Mouse (Mus musculus): ENCODE measurements at regions not wholly inside any gene's neighbourhood (a gene's known extent, or its start where the extent isn't known, plus 50 kb on each side); places are given as distances from the start of the nearest gene placed in this dataset.
A peak's percentile ranks its signal among the peaks of the same experiment; 100 is the strongest.

- no peak for DNase-seq (ENCODE audit: low spot score in 2 of 2)
Observed at GRCm38 (mm10) chr4:17160500-17160899, 2444.8 kb upstream of the Gm12353 start.

GRCm38 (mm10) chr4:17163581-17163980, 2441.7 kb upstream of the Gm12353 start:
- DNase-seq (ENCODE audit: low spot score in 2 of 2), result no peak

GRCm38 (mm10) chr4:17208746-17209145, 2396.5 kb upstream of the Gm12353 start:
- no peak for DNase-seq (ENCODE audit: low spot score in 2 of 2)

- no peak for DNase-seq (ENCODE audit: low spot score in 2 of 2)
Observed at GRCm38 (mm10) chr4:17239853-17240252, 2365.4 kb upstream of the Gm12353 start.

GRCm38 (mm10) chr4:17240314-17240713, 2364.9 kb upstream of the Gm12353 start:
- no peak for DNase-seq (ENCODE audit: low spot score in 2 of 2)

- DNase-seq (ENCODE audit: low spot score in 2 of 2), result no peak
Observed at GRCm38 (mm10) chr4:17259143-17259542, 2346.1 kb upstream of the Gm12353 start.

- peak in 1 of 2 experiments; percentile 6 for DNase-seq (ENCODE audit: low spot score in 2 of 2)
Observed at GRCm38 (mm10) chr4:17261704-17262103, 2343.5 kb upstream of the Gm12353 start.

- no peak for DNase-seq (ENCODE audit: low spot score in 2 of 2)
Observed at GRCm38 (mm10) chr4:17299131-17299530, 2306.1 kb upstream of the Gm12353 start.

GRCm38 (mm10) chr4:17319061-17319460, 2286.2 kb upstream of the Gm12353 start:
- DNase-seq (ENCODE audit: low spot score in 2 of 2), result no peak

GRCm38 (mm10) chr4:17348026-17348425, 2257.2 kb upstream of the Gm12353 start:
- no peak for DNase-seq (ENCODE audit: low spot score in 2 of 2)

GRCm38 (mm10) chr4:17360796-17361195, 2244.5 kb upstream of the Gm12353 start:
- DNase-seq (ENCODE audit: low spot score in 2 of 2), result no peak
